Mouse (Mus musculus): Measurements from ENCODE around the gene 0610010F05Rik. TPM values are rescaled to one million over a fixed set of nuclear protein-coding genes. Genes with fewer than 3 reads are reported as not detected.
"Not testable (repeated sequence)": the region's sequence is repeated elsewhere in the genome, so short reads cannot be mapped to it uniquely, and the experiment has no call there.

0610010F05Rik gene
- total RNA-seq, 2 experiments from 2014 or later, result 71.0 to 75.2 TPM

- intact Hi-C loops (cut with DNase I), result no loop called here
- no peak for DNase-seq (ENCODE audit: extremely low spot score in 1 of 2, low spot score in 2 of 2)
These were observed 14.4 kb downstream of the 0610010F05Rik start for GRCm38 (mm10) chr11:23618995-23619394.

- no peak for DNase-seq (ENCODE audit: extremely low spot score in 1 of 2, low spot score in 2 of 2)
- intact Hi-C loops (cut with DNase I), result no loop called here
These were observed 18.9 kb downstream of the 0610010F05Rik start for GRCm38 (mm10) chr11:23614546-23614945.

- intact Hi-C loops (cut with DNase I); DNase-seq (ENCODE audit: extremely low spot score in 1 of 2, low spot score in 2 of 2): not testable (repeated sequence)
These were observed 26.1 kb downstream of the 0610010F05Rik start for GRCm38 (mm10) chr11:23607291-23607690.

GRCm38 (mm10) chr11:23570130-23570529 lies 63.3 kb downstream of the 0610010F05Rik start:
- intact Hi-C loops (cut with DNase I), result loop anchor here (10.0 kb wide), 1 partner anchor 575 kb away; the partner anchor contains the start of gene Cct4
- no peak for DNase-seq (ENCODE audit: extremely low spot score in 1 of 2, low spot score in 2 of 2)

GRCm38 (mm10) chr11:23565761-23566160 lies 67.7 kb downstream of the 0610010F05Rik start:
- peak; percentile 69 to 73 for DNase-seq (ENCODE audit: extremely low spot score in 1 of 2, low spot score in 2 of 2)
- intact Hi-C loops (cut with DNase I), result loop anchor here (5.0 to 10.0 kb wide), 2 partner anchors 68 to 931 kb away; partner anchors contain the start of gene Ahsa2

GRCm38 (mm10) chr11:23557039-23557630 lies 76.3 kb downstream of the 0610010F05Rik start:
- intact Hi-C loops (cut with DNase I), result no loop called here
- no peak for DNase-seq (ENCODE audit: extremely low spot score in 1 of 2, low spot score in 2 of 2)

GRCm38 (mm10) chr11:23537446-23537845 lies 96.0 kb downstream of the 0610010F05Rik start:
- intact Hi-C loops (cut with DNase I), result no loop called here
- DNase-seq (ENCODE audit: extremely low spot score in 1 of 2, low spot score in 2 of 2), result no peak

- no peak for DNase-seq (ENCODE audit: extremely low spot score in 1 of 2, low spot score in 2 of 2)
- intact Hi-C loops (cut with DNase I), result no loop called here
These were observed 112.8 kb downstream of the 0610010F05Rik start, which contains the start of gene 1700093K21Rik for GRCm38 (mm10) chr11:23520473-23521205. Gene 1700093K21Rik (minus strand): TSS chr11:23521155.

GRCm38 (mm10) chr11:23518981-23519380 lies 114.5 kb downstream of the 0610010F05Rik start:
- intact Hi-C loops (cut with DNase I), result no loop called here
- DNase-seq (ENCODE audit: extremely low spot score in 1 of 2, low spot score in 2 of 2), result no peak

GRCm38 (mm10) chr11:23515315-23515714 lies 118.1 kb downstream of the 0610010F05Rik start:
- intact Hi-C loops (cut with DNase I), result no loop called here
- DNase-seq (ENCODE audit: extremely low spot score in 1 of 2, low spot score in 2 of 2), result no peak

Other genes with a start within 250 kb of the 0610010F05Rik start
- gene Ahsa2, start 135.6 kb downstream of the 0610010F05Rik start, total RNA-seq (2021), result 10 to 100 TPM; 48.2 to 55.1 TPM
- under 1 TPM in 1 of 2 experiments, not detected in 1; 0.49 TPM for gene 1700093K21Rik, start 112.5 kb downstream of the 0610010F05Rik start, total RNA-seq (2021)
- 10 to 100 TPM; 13.5 to 17.2 TPM for gene Pus10, start 32.0 kb upstream of the 0610010F05Rik start, total RNA-seq (2021)
- 10 to 100 TPM; 17.9 to 25.8 TPM for gene Pex13, start 32.3 kb upstream of the 0610010F05Rik start, total RNA-seq (2021)
- gene Rel, start 137.3 kb upstream of the 0610010F05Rik start, total RNA-seq (2021), result 1 to 10 TPM; 3.5 to 4.3 TPM